Mouse (Mus musculus) pancreas, adult 10 weeks (tissue): Measurements from ENCODE around the gene Nlrp14. TPM values are rescaled to one million over a fixed set of nuclear protein-coding genes. Genes with fewer than 3 reads are reported as not detected.

Source experiments
- polyA plus RNA-seq: library from polyadenylated mRNA; stranded (reverse); fragments of 350-450 nt; fragmentation: Illumina TruSeq; extraction: RNeasy Lipid Tissue Mini Kit (QIAGEN cat#74804); gene quantifications from one replicate; pipeline ENCODE4 v1.2.3, GENCODE M21; 2015; ENCODE audit warnings: low read depth, low replicate concordance; ENCODE audit not compliant: insufficient read depth

Gene Nlrp14
- polyA plus RNA-seq = not detected

GRCm38 (mm10) chr7:107166690-107167089, at the start of gene Nlrp14:
Nlrp14 (plus strand) TSS chr7:107166990.

GRCm38 (mm10) chr7:107130983-107131382, 35.8 kb upstream of the Nlrp14 start, which contains the start of gene Olfr715:
Olfr715 (minus strand) TSS chr7:107131083.

GRCm38 (mm10) chr7:107138027-107138426, 28.8 kb upstream of the Nlrp14 start, which contains the start of gene Olfr716:
Olfr716 (plus strand) TSS chr7:107138327.

GRCm38 (mm10) chr7:107209204-107209860, 42.5 kb downstream of the Nlrp14 start, which contains the start of gene Rbmxl2:
Rbmxl2 (plus strand) TSS chr7:107209445.

Other genes starting within 250 kb of the Nlrp14 start
- gene Olfr709-ps1, start 234.8 kb upstream of the Nlrp14 start, polyA plus RNA-seq = not detected
- not detected for gene Olfr710, start 218.7 kb upstream of the Nlrp14 start, polyA plus RNA-seq
- not detected for gene Olfr6, start 203.1 kb upstream of the Nlrp14 start, polyA plus RNA-seq
- not detected for gene Olfr711, start 191.5 kb upstream of the Nlrp14 start, polyA plus RNA-seq
- not detected for gene Olfr2, start 160.9 kb upstream of the Nlrp14 start, polyA plus RNA-seq
- gene Olfr713, start 135.8 kb upstream of the Nlrp14 start, polyA plus RNA-seq = not detected
- gene Olfr714, start 96.0 kb upstream of the Nlrp14 start, polyA plus RNA-seq = not detected
- gene Olfr17, start 73.8 kb upstream of the Nlrp14 start, polyA plus RNA-seq = not detected
- gene Olfr715b, start 56.6 kb upstream of the Nlrp14 start, polyA plus RNA-seq = not detected
- not detected for gene Olfr715, start 35.9 kb upstream of the Nlrp14 start, polyA plus RNA-seq
- gene Olfr716, start 28.7 kb upstream of the Nlrp14 start, polyA plus RNA-seq = not detected
- not detected for gene Rbmxl2, start 42.5 kb downstream of the Nlrp14 start, polyA plus RNA-seq
- 1.3 TPM for gene Syt9, start 203.7 kb downstream of the Nlrp14 start, polyA plus RNA-seq